Mouse (Mus musculus): ENCODE measurements at regions not wholly inside any gene's neighbourhood (a gene's known extent, or its start where the extent isn't known, plus 50 kb on each side); places are given as distances from the start of the nearest gene placed in this dataset.

DNA sequence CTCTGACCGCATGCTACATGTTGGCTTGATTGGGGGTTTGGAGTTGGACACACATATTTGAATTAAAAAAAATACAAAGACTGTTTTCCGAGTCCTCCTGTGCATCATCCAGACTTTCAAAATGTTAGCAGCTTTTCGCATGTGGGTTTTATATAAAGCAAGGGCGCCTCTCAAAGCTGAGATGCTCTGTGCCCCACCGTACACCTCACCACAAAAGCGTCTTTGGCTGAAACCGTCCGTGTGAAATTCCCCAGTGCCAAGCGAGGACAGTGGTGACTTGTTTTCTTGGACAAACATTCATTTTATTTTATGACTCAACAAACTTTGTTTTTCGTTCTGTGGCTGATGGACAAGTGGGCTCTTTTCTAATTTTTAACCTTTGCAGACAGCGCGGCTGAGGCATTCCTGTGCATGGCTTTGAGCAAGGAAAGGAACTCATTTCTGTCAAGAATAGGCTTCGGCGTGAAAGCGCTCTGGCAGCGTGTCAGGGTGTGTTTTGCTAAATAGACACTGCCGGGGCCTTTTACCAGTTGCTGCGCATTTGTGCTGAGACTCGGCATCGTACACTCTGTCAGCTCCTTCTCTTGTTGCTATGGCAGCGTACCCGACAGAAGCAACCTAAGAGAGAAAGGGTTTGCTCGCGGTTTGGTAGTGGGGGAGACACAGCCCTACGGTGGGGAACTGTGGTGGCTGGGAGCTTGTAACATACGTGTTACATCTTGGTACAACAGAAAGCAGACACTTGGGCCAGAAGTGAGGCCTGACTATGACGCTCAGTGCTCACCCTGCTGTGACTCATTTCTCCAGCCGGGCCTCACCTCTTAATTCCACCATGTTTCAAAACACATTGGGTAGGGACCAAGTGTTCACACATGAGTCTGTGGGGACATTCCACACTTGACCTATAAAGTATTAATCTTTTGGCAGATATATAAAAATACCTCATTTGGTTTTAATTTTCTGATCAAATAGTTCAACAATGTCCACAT, 123.6 kb downstream of the Qrsl1 start:
- no peak for DNase-seq (ENCODE audit: extremely low read depth, insufficient read length, low spot score)

DNA sequence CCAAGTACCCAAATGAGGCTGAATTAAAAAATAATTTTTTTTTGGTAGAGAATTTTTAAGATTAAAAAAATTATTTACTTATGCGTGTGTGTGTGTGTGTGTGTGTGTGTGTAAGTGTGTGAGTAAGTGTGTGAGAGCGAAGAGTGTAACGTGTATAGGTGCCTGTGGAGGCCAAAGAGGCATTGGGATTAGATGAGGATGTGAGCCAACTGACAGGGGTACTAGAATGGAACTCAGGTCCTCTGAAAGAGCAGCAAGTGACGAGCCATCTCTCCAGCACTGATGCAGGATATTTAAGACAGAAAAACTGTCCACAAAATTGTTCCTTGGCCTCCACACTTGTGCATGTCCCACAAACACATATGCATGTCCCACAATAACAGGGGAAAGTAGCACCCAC, 121.0 kb downstream of the Qrsl1 start:
- DNase-seq (ENCODE audit: extremely low read depth, insufficient read length, low spot score): no peak

DNA sequence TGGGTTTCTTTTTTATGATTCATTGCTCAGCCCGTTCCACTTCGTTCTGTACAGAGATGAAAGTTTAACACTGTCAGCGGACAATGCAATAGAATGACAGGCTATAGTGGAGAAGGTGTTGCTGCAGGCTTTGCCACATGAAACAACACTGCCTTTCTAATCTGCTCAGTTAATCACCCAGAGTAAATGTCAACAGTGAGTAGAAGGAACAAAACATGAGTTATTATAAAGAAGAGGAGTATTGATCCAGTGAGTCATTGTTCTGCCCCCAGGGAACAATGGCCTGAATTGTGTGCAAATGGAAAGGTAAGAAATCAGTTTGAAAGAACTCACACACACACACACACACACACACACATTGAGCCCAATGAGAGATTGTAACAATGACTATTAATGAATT, 118.2 kb downstream of the Qrsl1 start:
- no peak for DNase-seq (ENCODE audit: extremely low read depth, insufficient read length, low spot score)

DNA sequence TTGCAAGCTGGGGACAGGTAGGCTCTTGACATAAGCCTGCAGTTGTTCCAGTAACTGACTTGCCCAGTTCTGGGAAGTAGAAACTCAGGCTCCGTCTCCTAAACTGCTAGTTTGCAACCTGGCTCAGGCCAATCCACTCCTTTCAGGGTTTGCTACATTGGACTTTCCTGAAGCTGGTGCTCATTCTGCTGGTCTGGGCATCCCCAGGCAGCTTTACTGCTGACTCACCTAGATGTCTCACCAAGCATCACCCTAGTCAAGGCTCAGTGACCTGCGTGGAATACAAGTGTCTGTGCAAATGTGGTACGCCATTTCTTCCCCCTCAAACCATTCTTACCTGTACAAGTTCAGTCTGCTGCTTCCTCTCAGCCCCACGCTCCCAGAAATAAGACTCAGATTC, 110.8 kb downstream of the Qrsl1 start:
- no peak for DNase-seq (ENCODE audit: extremely low read depth, insufficient read length, low spot score)

DNA sequence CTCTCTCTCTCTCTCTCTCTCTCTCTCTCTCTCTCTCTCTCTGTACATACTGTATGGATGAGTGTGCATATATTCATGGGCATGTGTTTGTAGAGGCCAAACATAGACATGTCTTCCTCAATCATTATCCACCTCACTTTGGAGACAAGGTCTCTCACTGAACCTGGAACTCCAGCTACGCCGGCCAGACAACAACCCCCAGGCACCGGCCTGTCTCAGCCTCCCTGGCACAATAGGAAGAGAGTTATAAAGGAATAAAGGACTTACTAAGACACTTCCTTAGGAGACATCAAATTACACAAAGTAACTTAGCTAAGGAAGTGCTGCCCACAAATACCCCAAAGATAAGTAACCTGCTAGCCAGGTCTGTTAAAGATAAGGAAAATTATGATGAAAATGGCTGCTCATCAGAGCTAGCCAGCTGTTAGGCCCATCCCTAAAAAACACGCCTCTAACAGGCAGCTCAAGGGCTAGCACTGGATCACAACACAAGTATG, 110.0 kb downstream of the Qrsl1 start:
- DNase-seq (ENCODE audit: extremely low read depth, insufficient read length, low spot score): no peak

DNA sequence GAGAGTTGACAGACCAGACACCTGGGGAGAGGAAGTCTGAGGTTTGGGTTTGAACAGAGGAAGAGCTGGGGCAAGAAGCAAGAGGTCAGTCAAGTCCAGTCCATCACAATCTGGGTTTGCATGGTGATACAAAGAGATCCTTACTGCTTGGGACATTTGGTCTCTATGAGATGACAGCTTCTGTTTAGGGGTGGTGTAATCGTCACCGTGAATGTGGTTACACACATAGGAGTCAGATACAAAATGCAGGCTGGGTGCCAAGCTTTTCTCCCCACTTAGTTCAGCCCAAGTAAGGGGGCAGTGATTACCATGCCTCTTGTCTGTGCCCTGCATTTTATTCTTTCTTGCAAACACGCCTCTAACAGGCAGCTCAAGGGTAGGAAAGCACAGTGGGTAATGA, 108.9 kb downstream of the Qrsl1 start:
- no peak for DNase-seq (ENCODE audit: extremely low read depth, insufficient read length, low spot score)

DNA sequence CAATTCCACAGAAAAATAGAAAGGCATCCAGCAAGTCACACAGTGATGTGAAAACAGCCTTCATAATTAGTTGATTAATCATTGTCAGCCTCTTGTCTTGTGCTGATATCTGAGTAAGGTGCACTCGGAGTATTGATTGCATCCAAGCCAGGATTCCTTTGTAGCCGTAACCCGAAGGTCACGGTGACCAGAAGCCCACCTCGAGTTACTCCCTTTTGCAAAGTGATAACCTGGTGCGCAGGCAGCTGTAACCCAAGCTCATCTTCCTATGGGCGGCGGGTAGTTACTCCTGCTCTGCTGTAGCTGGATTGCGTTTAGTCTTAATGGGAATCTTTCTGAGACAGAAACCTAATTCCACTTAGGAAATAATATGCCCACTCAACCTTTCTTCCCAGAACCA, 107.0 kb downstream of the Qrsl1 start:
- no peak for DNase-seq (ENCODE audit: extremely low read depth, insufficient read length, low spot score)

DNA sequence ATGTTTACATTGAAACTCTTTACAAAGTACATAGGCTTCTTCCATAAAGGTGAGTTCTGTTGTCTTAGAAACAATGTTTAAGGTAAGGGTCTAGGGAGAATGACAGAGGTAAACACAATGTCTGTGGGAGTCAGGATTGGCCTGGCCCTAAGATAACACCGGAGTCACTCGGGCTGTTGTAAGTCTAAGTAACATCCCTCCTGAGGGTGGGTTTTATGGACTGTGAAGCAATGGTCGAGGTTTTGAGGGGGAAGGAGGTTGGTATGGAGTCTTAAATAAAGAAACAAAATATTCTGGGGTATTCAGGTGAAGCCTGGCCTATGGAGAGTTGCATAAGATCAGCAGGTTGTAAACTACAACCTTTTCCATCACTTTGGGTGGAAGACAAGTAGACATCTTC, 101.5 kb downstream of the Qrsl1 start:
- DNase-seq (ENCODE audit: extremely low read depth, insufficient read length, low spot score): no peak

DNA sequence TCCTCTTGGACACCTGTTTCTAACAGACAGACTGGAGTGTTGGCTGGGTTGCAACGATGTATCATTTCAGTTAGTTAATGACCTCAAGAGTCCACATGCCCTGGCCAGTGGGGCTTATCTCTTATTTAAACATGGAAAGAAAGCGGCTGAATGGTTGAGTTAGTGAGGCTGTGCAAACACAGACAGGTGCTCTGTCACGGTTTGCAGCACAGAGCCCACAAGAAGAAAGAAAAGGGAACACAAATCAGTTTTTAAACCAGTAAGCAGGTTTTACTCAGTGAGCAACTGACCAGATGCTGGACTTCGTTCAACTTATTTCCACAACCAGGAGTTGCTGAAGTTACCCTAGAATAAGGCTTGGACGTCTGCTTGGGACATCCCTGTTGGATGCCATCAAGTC, 86.3 kb downstream of the Qrsl1 start:
- no peak for DNase-seq (ENCODE audit: extremely low read depth, insufficient read length, low spot score)

DNA sequence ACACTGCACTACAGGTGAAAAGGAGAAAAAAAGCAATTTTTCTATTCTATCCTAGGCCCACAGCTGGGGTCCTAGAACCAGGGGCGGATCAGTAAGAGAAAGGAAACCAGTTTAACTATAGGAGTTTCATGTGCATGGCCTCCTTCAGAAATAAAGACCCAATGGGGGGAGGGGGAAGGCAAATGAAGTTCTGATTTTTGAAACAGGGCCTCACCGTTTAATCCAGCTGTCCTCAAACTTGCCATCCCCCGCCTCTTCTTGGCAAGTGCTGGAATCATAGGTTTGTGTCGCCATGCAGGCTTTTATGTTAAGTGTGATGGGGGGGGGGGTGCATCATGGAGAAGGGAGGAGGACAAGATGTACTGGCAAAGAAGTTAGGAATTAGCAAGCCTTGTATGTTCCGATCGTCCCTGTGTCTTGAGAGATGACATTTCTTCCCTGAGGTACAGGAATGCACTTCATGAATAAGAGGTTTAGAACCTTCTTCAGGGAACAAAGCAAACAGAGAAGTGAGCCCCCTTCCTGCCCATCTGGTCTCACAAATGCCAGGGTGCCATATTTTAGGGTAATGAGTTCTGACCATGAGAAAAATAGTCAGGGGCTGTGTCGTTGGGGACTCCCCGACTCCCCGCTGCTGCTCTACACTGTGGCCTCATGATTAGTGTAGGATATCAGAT, 83.9 kb downstream of the Qrsl1 start:
- DNase-seq (ENCODE audit: extremely low read depth, insufficient read length, low spot score): no peak

DNA sequence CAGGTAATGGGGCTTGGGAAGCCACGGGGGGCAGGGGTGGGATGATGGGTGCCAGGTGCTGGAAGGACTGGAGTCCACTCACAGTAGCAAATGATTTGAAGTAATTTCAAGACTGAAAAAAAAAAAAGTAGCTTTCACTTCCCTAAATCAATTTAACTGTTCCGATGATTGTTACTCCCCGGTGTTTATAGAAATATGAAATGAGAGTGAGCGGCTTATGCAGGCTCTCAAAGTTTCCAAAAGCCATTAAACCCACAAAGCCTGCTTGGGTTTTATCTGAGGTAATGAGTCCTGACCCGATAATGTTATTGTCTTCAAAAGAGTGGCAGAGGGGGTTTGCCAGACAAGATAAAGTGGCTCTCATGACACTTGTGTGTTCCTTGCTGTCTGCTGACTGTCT, 82.9 kb downstream of the Qrsl1 start:
- no peak for DNase-seq (ENCODE audit: extremely low read depth, insufficient read length, low spot score)

DNA sequence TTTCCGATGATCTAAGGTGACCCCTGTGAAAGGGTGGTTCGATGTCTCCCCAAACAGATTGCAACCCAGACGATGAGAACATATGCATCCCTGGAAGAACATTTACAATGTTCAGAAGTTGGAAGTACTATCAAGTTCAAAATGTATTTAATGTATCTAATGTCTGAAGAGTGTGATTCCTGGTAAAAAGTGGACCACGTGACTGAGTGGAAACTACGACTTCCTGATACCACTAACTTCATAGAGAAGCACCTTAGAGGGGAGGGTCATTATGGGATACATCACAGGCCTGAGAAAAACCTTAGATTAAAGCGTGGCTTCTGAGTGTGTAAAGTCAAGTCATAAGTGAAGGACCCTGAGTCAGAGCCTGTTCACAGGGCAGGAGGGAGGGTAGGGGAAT, 82.1 kb downstream of the Qrsl1 start:
- DNase-seq (ENCODE audit: extremely low read depth, insufficient read length, low spot score): no peak

DNA sequence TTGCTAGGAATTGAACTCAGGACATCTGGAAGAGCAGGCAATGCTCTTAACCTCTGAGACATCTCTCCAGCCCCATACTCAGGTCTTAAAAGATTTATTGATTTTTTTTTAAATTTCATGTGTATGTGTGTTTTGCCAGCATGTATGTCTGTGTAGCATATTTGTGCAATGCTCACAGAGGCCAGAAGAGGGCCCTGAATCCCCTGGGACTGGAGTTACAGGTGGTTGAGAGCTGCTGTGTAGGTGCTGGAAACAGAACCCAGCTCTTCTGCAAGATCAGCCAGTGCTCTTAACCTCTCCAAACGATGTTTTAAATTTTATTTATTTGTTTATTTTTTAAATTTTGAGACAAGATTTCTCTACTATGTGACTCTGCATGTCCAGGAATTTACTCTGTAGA, 78.9 kb downstream of the Qrsl1 start:
- DNase-seq (ENCODE audit: extremely low read depth, insufficient read length, low spot score): no peak

DNA sequence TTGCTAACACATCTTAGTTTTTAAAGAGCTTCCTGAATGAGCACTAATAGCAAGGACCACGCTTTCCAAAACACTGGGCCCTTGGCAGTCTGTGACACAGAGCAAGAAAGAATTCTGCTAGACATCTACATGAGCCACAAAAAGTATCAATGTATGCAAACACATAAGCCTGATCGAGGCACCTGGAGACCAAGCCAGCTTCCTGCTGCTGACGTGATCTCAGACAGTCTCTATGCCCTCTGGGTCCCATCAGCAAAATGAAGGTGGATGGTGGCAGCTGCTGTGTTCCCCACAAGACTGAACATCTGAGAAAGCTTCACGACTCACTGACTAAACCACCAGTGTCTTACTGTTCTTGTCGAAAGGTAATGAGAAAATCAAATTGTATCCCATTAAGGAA, 77.5 kb downstream of the Qrsl1 start:
- DNase-seq (ENCODE audit: extremely low read depth, insufficient read length, low spot score): no peak

All from 3134 (cell line).